10 mouse cellular contexts compared by ENCODE assay signal in genomic region chr4:58034663-58035062, GRCm38 (mm10). TPM values are rescaled to one million over a fixed set of nuclear protein-coding genes. Genes with fewer than 3 reads are reported as not detected.
A peak's percentile ranks its signal among the peaks of the same experiment; 100 is the strongest.
DNase-seq lines count a peak whose midpoint lies in the region; ATAC-seq lines count a peak whose summit lies in the region.
"Had no signal": no experiment of that assay in that cellular context is flagged by ENCODE, and none has a peak within 500 bp of the region (broad histone marks: within the 10 kb centered on the region; RNA-seq: fewer than 3 reads in every experiment).

No protein-coding gene starts in this region.

- H3K36me3 ChIP-seq in heart, embryonic 14.5 days (ENCODE audit: control insufficient read depth, insufficient read depth, low read length), result no peaks in the 10 kb centered on the region
- H3K36me3 ChIP-seq in limb, embryonic 13.5 days, result no peaks in the 10 kb centered on the region

- H3K27ac ChIP-seq in heart, embryonic 14.5 days (replicated peaks in 1 of 2; ENCODE audit: control insufficient read depth in 1 of 2, insufficient read depth in 1 of 2, low read depth in 2 of 2, low read length in 2 of 2), result no peak overlapping the region
- no peak overlapping the region for H3K27ac ChIP-seq in limb, embryonic 13.5 days

- H3K27me3 ChIP-seq in heart, embryonic 14.5 days (ENCODE audit: control insufficient read depth, insufficient read depth, low read length), result no peaks in the 10 kb centered on the region
- H3K27me3 ChIP-seq in limb, embryonic 13.5 days, result no peaks in the 10 kb centered on the region

- no peak for ATAC-seq in heart, embryonic 14.5 days (ENCODE audit: insufficient number of reproducible peaks, insufficient read depth, low FRiP score, low read depth)
- ATAC-seq in limb, embryonic 13.5 days (ENCODE audit: low FRiP score, low read depth), result no peak
- ATAC-seq in inflammation-experienced regulatory T-cells, adult 6 months, result no peak

- WGBS in heart, embryonic 14.5 days, result 38% methylated on average over 13 of the region's 13 CpGs
- WGBS in limb, embryonic 13.5 days, result 39% methylated on average over 13 of the region's 13 CpGs

- 0 out of 2 replicates have a peak, but pooled peaks cover 4% of the 10 kb centered on the region for H3K9me3 ChIP-seq in heart, embryonic 14.5 days (ENCODE audit: control insufficient read depth, low read length)
- H3K9me3 ChIP-seq in limb, embryonic 13.5 days, result peaks cover 7% of the 10 kb centered on the region; the same call in 1 of the 2 replicates

- H3K9ac ChIP-seq in heart, embryonic 14.5 days (ENCODE audit: low read length), result 0 out of 2 replicates have a peak overlapping the region, but pooled peaks have one; percentile 31
- H3K9ac ChIP-seq in limb, embryonic 13.5 days, result no peak overlapping the region

- peak overlapping the region; percentile 19 to 25; a peak in 3 of 4 replicates for H3K4me3 ChIP-seq in heart, embryonic 14.5 days (ENCODE audit: control insufficient read depth in 1 of 2, insufficient read depth in 1 of 2, low read depth in 1 of 2, low read length in 2 of 2)
- H3K4me3 ChIP-seq in limb, embryonic 13.5 days, result peak overlapping the region; percentile 25

- DNase-seq in heart, postnatal 4 days, result no peak
- peak; percentile 14 for DNase-seq in thymus, postnatal 14 days
- DNase-seq in thymus, postnatal 25 days, result no peak
- DNase-seq in yolk sac, embryonic 10.5 days (ENCODE audit: low spot score), result peak; percentile 9
- DNase-seq in B cell, adult 2 months, result no peak

- peak overlapping the region; percentile 61 for H3K4me2 ChIP-seq in heart, embryonic 14.5 days (ENCODE audit: low read length)
- peak overlapping the region; percentile 56 for H3K4me2 ChIP-seq in limb, embryonic 13.5 days (replicated peaks)

- no peaks in the 10 kb centered on the region for H3K4me1 ChIP-seq in heart, embryonic 14.5 days (ENCODE audit: control insufficient read depth in 2 of 2, insufficient read depth in 2 of 2, low read length in 2 of 2)
- H3K4me1 ChIP-seq in limb, embryonic 13.5 days, result no peaks in the 10 kb centered on the region

RNA-seq across cellular contexts. Expression of gene Txndc8, which starts 25.7 kb away (rescaled TPM):
- not detected in 2 replicates for polyA plus RNA-seq in heart, embryonic 14.5 days (2014; fragmentation: Nextera tagmentation; extraction: Ambion mirVana)
- not detected for total RNA-seq in heart, postnatal 4 days (2021)
- polyA plus RNA-seq in limb, embryonic 13.5 days (2015; fragmentation: Nextera tagmentation; extraction: Ambion mirVana), result not detected in 2 replicates
- polyA plus RNA-seq in inflammation-experienced regulatory T-cells, adult 6 months (2017; shearing (Covaris generic)), result not detected
- total RNA-seq: adrenal gland, postnatal 4 days had no signal
- polyA plus RNA-seq: embryonic facial prominence, embryonic 11.5 days had no signal

Comparison
In these comparisons a context has a peak if more than half of its experiments do, and no peak if none do; other contexts are left out.
1. DNase-seq: peak in thymus, postnatal 14 days (single experiment) and yolk sac, embryonic 10.5 days (single experiment); none in heart, postnatal 4 days (single experiment), thymus, postnatal 25 days (single experiment) and B cell, adult 2 months (0 of 2).